Mouse (Mus musculus): Measurements from ENCODE around the gene Bcat1.

GRCm38 (mm10) chr6:145074461-145074860, 1.5 kb downstream of the Bcat1 start:
- no peak for TF ChIP-seq POLR2A (IDR thresholded peaks at IDR 0.05; ENCODE audit: borderline replicate concordance, control insufficient read depth, low read depth, low read length)
- no peak for TF ChIP-seq CTCF (IDR thresholded peaks at IDR 0.05; ENCODE audit: control insufficient read depth, insufficient read depth, low read length)
